Mouse (Mus musculus) midbrain, embryonic 11.5 days (tissue): ENCODE measurements around the gene Arsg. TPM values are rescaled to one million over a fixed set of nuclear protein-coding genes. Genes with fewer than 3 reads are reported as not detected.

Source experiments
- ATAC-seq: fragments of 200-750 bp; cut with Nextera tagmentation; 2 replicates; pipeline ENCODE4 v1.8.0; 2017; ENCODE audit warnings: moderate TSS enrichment, moderate library complexity; ENCODE audit not compliant: low FRiP score
- DNase-seq: peaks from one replicate; pipeline ENCODE4 v3.0.0; 2015; ENCODE audit warnings: low spot score; ENCODE audit errors: missing footprints
- H3K27ac ChIP-seq: fragments of 300-500 bp; sonication (generic); 2 replicates; pipeline ENCODE4 v1.5.1; 2014; ENCODE audit warnings: low read depth, low read length
- H3K27me3 ChIP-seq: fragments of 300-500 bp; sonication (generic); 2 replicates; pipeline ENCODE4 v1.6.1; 2014; ENCODE audit warnings: mild to moderate bottlenecking, low read length, moderate library complexity, mixed read lengths; ENCODE audit not compliant: control insufficient read depth, insufficient read depth
- H3K36me3 ChIP-seq: fragments of 300-500 bp; sonication (generic); 2 replicates; pipeline ENCODE4 v1.6.1; 2014; ENCODE audit warnings: mild to moderate bottlenecking, low read length, moderate library complexity, mixed read lengths; ENCODE audit not compliant: control insufficient read depth, insufficient read depth
- H3K4me1 ChIP-seq: fragments of 300-500 bp; sonication (generic); 2 replicates; pipeline ENCODE4 v1.6.1; 2014; ENCODE audit warnings: low read length; ENCODE audit not compliant: control insufficient read depth, insufficient read depth
- H3K4me2 ChIP-seq: fragments of 300-500 bp; sonication (generic); 2 replicates; pipeline ENCODE4 v1.6.1; 2014; ENCODE audit warnings: mild to moderate bottlenecking, moderate library complexity
- H3K4me3 ChIP-seq: fragments of 300-500 bp; sonication (generic); 2 replicates; pipeline ENCODE4 v1.5.1; 2014; ENCODE audit warnings: low read depth, low read length
- H3K9ac ChIP-seq: fragments of 300-500 bp; sonication (generic); 2 replicates; pipeline ENCODE4 v1.6.1; 2014; ENCODE audit warnings: low read length
- H3K9me3 ChIP-seq: fragments of 300-500 bp; sonication (generic); 2 replicates; pipeline ENCODE4 v1.6.1; 2016; ENCODE audit warnings: low read length; ENCODE audit not compliant: control insufficient read depth
- WGBS: fragments of 180-500 bp; shearing (Covaris S2); extraction: QIAGEN DNeasy Blood & Tissue Kit; methylation state at CpG from one replicate; pipeline ENCODE4 v1.1.7; 2014; 5-methylcytosine and 5-hydroxymethylcytosine counted together
- polyA plus RNA-seq: library from polyadenylated mRNA; unstranded; fragments of >200 nt; fragmentation: Nextera tagmentation; extraction: Ambion mirVana; gene quantifications from 2 replicates; pipeline ENCODE4 v1.2.1, GENCODE M21; 2014

Gene Arsg
- polyA plus RNA-seq, 1 experiment from 2014 or later = 2.9 TPM

DNA sequence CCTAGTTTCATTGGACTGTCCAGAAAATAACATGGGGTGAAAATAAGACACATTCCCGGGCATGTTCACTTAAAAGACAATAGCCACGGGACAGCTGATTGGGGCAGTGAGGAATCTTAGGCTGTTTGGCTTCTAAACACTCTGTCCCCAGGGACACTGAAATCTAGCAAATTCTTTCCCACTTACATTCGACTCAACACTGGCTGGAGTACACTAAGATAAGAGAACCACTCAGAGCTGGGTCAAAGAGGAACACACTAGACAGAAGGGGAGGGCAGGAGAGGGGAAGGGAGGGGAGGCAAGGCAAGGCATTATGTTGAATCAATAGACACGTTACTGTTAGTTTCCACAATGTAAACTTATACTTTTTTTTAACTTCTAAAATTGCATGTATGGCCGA lies 12.6 kb upstream of the Arsg start:
- Histone ChIP-seq H3K9me3 (no peaks in the 10 kb centered on the region), H3K4me1 (no peaks in the 10 kb centered on the region), H3K4me2 (no peak overlapping the region), H3K27me3 (no peaks in the 10 kb centered on the region), H3K27ac (no peak overlapping the region), H3K4me3 (no peak overlapping the region), H3K9ac (no peak overlapping the region), H3K36me3 (no peaks in the 10 kb centered on the region)
- DNase-seq = no peak
- 77% methylated on average over 5 of the region's 5 CpGs for WGBS
- ATAC-seq = no peak

- Histone ChIP-seq H3K4me1 (no peaks in the 10 kb centered on the region), H3K36me3 (no peaks in the 10 kb centered on the region), H3K9ac (no peak overlapping the region), H3K27ac (no peak overlapping the region), H3K9me3 (no peaks in the 10 kb centered on the region), H3K27me3 (no peaks in the 10 kb centered on the region), H3K4me3 (no peak overlapping the region), H3K4me2 (no peak overlapping the region)
- DNase-seq = no peak
- no peak for ATAC-seq
- 87% methylated on average over 4 of the region's 4 CpGs for WGBS
Observed at GRCm38 (mm10) chr11:109465068-109465467, 8.1 kb upstream of the Arsg start.

DNA sequence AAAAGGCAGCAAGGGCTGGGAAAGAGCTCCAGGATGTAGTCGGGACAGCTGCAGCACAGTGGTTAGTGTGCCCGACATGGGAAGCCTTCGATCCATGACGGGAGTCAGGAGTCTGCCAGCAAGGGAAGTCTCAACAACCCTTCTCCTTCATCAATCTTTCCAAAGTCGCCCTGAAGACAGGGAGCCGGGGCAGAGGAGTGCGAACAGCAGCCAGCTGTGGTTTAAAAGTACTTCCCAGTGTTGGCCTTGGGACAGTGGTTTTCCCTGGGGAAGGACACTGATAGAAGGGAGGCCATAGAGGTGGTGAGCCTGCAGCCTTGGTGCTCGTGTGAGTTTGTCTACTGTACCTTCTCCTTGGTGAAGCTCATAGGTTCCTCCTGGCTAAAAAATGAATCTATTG lies 6.2 kb upstream of the Arsg start:
- ATAC-seq = no peak
- no peaks in the 10 kb centered on the region for H3K9me3 ChIP-seq
- 87% methylated on average over 8 of the region's 8 CpGs for WGBS
- H3K27ac ChIP-seq = no peak overlapping the region
- no peak overlapping the region for H3K4me2 ChIP-seq
- H3K4me1 ChIP-seq = peaks cover 1% of the 10 kb centered on the region
- peaks cover 5% of the 10 kb centered on the region; the same call in 1 of the 2 replicates for H3K27me3 ChIP-seq
- no peaks in the 10 kb centered on the region for H3K36me3 ChIP-seq
- peak; percentile 23 for DNase-seq
- no peak overlapping the region for H3K9ac ChIP-seq
- no peak overlapping the region for H3K4me3 ChIP-seq

GRCm38 (mm10) chr11:109468133-109468532 lies 5.0 kb upstream of the Arsg start:
- no peak overlapping the region for H3K9ac ChIP-seq
- DNase-seq (no peak), ATAC-seq (no peak)
- no peak overlapping the region for H3K4me2 ChIP-seq
- peaks cover 7% of the 10 kb centered on the region for H3K27me3 ChIP-seq
- WGBS = 88% methylated on average over 5 of the region's 5 CpGs
- no peak overlapping the region for H3K4me3 ChIP-seq
- H3K27ac ChIP-seq = no peak overlapping the region
- H3K36me3 ChIP-seq = no peaks in the 10 kb centered on the region
- no peaks in the 10 kb centered on the region for H3K9me3 ChIP-seq
- peaks cover 4% of the 10 kb centered on the region for H3K4me1 ChIP-seq

- no peak overlapping the region for H3K27ac ChIP-seq
- peaks cover 7% of the 10 kb centered on the region for H3K27me3 ChIP-seq
- no peak for ATAC-seq
Observed at GRCm38 (mm10) chr11:109470170-109470569, 3.0 kb upstream of the Arsg start.

DNA sequence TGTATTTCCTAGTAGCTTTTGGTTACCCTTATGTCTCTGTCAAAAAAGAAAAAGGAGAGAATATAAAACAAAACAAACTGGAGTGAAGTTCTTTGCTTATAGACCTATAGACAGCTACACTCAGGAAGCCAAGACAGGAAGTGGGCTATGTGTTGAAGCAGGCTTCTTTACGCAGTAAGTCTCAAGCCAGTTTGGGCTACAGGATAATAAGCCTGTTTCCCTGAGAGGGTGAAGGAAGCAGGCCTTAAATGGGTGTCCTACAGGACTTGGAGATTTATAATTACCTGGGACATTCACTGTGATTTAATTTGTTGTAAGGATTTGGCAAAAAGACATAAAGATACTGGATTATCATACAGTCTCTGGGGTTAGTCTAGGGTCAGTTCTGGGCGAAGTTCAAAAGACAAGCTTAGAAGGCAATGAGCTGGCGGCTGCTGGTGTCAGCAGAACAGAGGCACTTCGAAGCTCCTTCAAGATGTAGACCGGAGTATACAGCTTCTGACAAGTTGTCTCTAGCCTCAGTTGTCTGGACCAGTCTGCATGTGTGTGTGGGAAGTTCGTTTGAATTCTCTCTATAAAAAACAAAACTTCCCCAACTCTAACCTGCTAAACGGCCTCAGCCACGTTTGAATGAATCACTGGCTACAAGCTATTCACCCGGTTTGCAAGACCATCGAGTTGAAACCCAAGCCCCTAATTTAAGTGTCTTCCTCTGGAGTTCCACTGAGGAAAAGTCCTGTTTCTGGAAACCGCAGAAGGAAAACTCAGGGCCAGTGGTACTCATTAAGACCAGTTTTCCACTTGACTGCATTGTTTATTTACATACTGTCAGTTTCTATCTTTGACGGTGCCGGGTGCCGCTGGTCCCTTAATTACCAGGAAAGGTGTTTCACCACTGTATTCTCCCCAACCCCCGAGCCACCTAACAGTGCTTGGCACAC lies 2.0 kb upstream of the Arsg start:
- Histone ChIP-seq H3K36me3 (no peaks in the 10 kb centered on the region), H3K27ac (no peak overlapping the region), H3K9ac (no peak overlapping the region; the same call in 1 of the 2 replicates), H3K27me3 (peaks cover 7% of the 10 kb centered on the region), H3K4me2 (peak overlapping the region; percentile 73), H3K9me3 (no peaks in the 10 kb centered on the region), H3K4me3 (peak overlapping the region; percentile 76), H3K4me1 (peaks cover 16% of the 10 kb centered on the region)
- WGBS = 35% methylated on average over 15 of the region's 15 CpGs
- DNase-seq (peak; percentile 91), ATAC-seq (no peak)

More at GRCm38 (mm10) chr11:109470170-109470569, 3.0 kb upstream of the Arsg start:
- Histone ChIP-seq H3K4me1 (peaks cover 8% of the 10 kb centered on the region), H3K4me3 (no peak overlapping the region), H3K9ac (no peak overlapping the region), H3K36me3 (no peaks in the 10 kb centered on the region), H3K4me2 (no peak overlapping the region), H3K9me3 (no peaks in the 10 kb centered on the region)
- WGBS = 72% methylated on average over 9 of the region's 9 CpGs
- DNase-seq = no peak

GRCm38 (mm10) chr11:109472171-109472691 lies 943 bp upstream of the Arsg start:
- H3K9me3 ChIP-seq = no peaks in the 10 kb centered on the region
- H3K4me2 ChIP-seq = peak overlapping the region; percentile 73
- H3K27ac ChIP-seq = no peak overlapping the region
- peaks cover 7% of the 10 kb centered on the region for H3K27me3 ChIP-seq
- H3K4me3 ChIP-seq = peak overlapping the region; percentile 76
- WGBS = under 1% methylated on average over 33 of the region's 33 CpGs
- ATAC-seq (no peak), DNase-seq (peak; percentile 94)
- H3K4me1 ChIP-seq = peaks cover 25% of the 10 kb centered on the region
- no peaks in the 10 kb centered on the region for H3K36me3 ChIP-seq
- H3K9ac ChIP-seq = peak overlapping the region; percentile 95

GRCm38 (mm10) chr11:109472821-109473170 lies 378 bp upstream of the Arsg start:
- H3K4me2 ChIP-seq = peak overlapping the region; percentile 73
- H3K27me3 ChIP-seq = peaks cover 7% of the 10 kb centered on the region
- ATAC-seq = no peak
- DNase-seq = no peak
- H3K36me3 ChIP-seq = no peaks in the 10 kb centered on the region
- peaks cover 31% of the 10 kb centered on the region for H3K4me1 ChIP-seq
- H3K4me3 ChIP-seq = peak overlapping the region; percentile 76
- H3K9ac ChIP-seq = peak overlapping the region; percentile 95
- WGBS = under 1% methylated on average over 12 of the region's 13 CpGs
- H3K9me3 ChIP-seq = no peaks in the 10 kb centered on the region
- H3K27ac ChIP-seq = peak overlapping the region; percentile 85

GRCm38 (mm10) chr11:109474086-109474742 lies 1.0 kb downstream of the Arsg start:
- Histone ChIP-seq H3K9ac (peak overlapping the region; percentile 95), H3K36me3 (no peaks in the 10 kb centered on the region), H3K27me3 (peaks cover 7% of the 10 kb centered on the region), H3K27ac (peak overlapping the region; percentile 85), H3K4me3 (peak overlapping the region; percentile 76), H3K4me2 (peak overlapping the region; percentile 73), H3K4me1 (peaks cover 36% of the 10 kb centered on the region), H3K9me3 (no peaks in the 10 kb centered on the region)
- 7% methylated on average over 13 of the region's 14 CpGs for WGBS
- ATAC-seq = peak; percentile 38
- no peak for DNase-seq
